Mouse (Mus musculus): ENCODE measurements at regions not wholly inside any gene's neighbourhood (a gene's known extent, or its start where the extent isn't known, plus 50 kb on each side); places are given as distances from the start of the nearest gene placed in this dataset.

- no peak for DNase-seq
These were observed 81.4 kb upstream of the Irf2bp2 start for GRCm38 (mm10) chr8:126675153-126675552.

- no peak for DNase-seq
These were observed 79.4 kb upstream of the Irf2bp2 start for GRCm38 (mm10) chr8:126673038-126673740.

- no peak for DNase-seq
These were observed 77.8 kb upstream of the Irf2bp2 start for GRCm38 (mm10) chr8:126671594-126671993.

- no peak for DNase-seq
These were observed 76.1 kb upstream of the Irf2bp2 start for GRCm38 (mm10) chr8:126669919-126670318.

- DNase-seq, result no peak
These were observed 75.4 kb upstream of the Irf2bp2 start for GRCm38 (mm10) chr8:126669154-126669553.

- DNase-seq, result no peak
These were observed 74.9 kb upstream of the Irf2bp2 start for GRCm38 (mm10) chr8:126668657-126669025.

GRCm38 (mm10) chr8:126667721-126668656 is 74.2 kb upstream of the Irf2bp2 start:
- peak; percentile 90 to 95 for DNase-seq

- DNase-seq, result no peak
These were observed 73.4 kb upstream of the Irf2bp2 start for GRCm38 (mm10) chr8:126667086-126667720.

GRCm38 (mm10) chr8:126666327-126667085 is 72.7 kb upstream of the Irf2bp2 start:
- DNase-seq, result peak; percentile 100

GRCm38 (mm10) chr8:126665581-126666241 is 71.9 kb upstream of the Irf2bp2 start:
- DNase-seq, result peak; percentile 74 to 81

GRCm38 (mm10) chr8:126664891-126665290 is 71.1 kb upstream of the Irf2bp2 start:
- DNase-seq, result no peak

- peak; percentile 70 to 79 for DNase-seq
These were observed 69.3 kb upstream of the Irf2bp2 start for GRCm38 (mm10) chr8:126662797-126663784.

GRCm38 (mm10) chr8:126662151-126662550 is 68.4 kb upstream of the Irf2bp2 start:
- DNase-seq, result peak; percentile 58 to 65

- no peak for DNase-seq
These were observed 67.8 kb upstream of the Irf2bp2 start for GRCm38 (mm10) chr8:126661511-126662142.

- no peak for DNase-seq
These were observed 67.0 kb upstream of the Irf2bp2 start for GRCm38 (mm10) chr8:126660658-126661316.

GRCm38 (mm10) chr8:126659691-126660657 is 66.2 kb upstream of the Irf2bp2 start:
- no peak for DNase-seq

- no peak for DNase-seq
These were observed 63.8 kb upstream of the Irf2bp2 start for GRCm38 (mm10) chr8:126657546-126657945.

GRCm38 (mm10) chr8:126656554-126657260 is 62.9 kb upstream of the Irf2bp2 start:
- peak; percentile 68 to 71 for DNase-seq

Measured in kidney, adult 8-10 months (tissue).